Mouse (Mus musculus): ENCODE measurements at regions not wholly inside any gene's neighbourhood (a gene's known extent, or its start where the extent isn't known, plus 50 kb on each side); places are given as distances from the start of the nearest gene placed in this dataset.
"Not testable (repeated sequence)": the region's sequence is repeated elsewhere in the genome, so short reads cannot be mapped to it uniquely, and the experiment has no call there.

DNA sequence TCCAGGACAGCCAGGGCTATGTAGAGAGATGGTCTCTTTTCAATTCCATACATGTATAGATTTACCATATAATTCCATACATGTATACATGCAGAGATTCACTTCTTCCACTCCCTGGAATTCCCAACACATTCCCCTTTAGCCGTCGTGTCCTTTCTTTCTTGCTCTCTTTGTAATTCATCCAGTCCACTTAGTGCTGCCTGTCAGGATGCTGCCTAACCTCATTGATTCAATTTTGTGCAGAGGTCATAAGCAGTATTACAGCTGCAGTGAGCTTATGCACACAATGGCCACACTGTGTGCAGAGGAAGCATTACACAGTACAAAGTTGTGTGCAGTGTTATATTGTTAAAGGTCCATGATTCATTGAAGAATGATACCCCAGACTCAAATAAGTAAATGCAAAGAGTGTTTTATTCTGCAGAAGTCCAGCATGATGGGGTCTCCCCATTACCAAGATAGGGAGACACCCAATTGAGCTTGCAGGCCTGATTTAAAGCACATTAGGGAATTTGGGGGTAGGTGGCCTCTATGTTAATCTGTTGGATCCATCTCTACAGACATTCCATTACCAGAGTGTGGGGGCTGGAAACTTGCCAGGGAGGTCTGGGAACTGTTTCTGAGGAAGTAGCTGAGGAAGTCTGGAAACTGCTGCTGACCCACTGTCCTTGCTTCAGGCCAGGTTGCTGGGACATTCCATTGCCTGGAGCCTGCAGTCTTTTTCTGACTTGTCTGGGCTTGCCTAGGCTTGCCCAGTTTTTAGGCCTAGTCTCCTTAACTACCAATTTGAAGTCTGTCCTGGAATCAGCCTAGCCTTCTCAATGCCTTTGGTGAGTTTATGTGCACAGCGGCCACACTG lies 72.8 kb downstream of the Fam161a start:
- Histone ChIP-seq H3K4me2 (no peak overlapping the region), H3K9me3 (no peaks in the 10 kb centered on the region), H3K27me3 (replicated peaks) (no peaks in the 10 kb centered on the region), H3K9ac (no peak overlapping the region), H3K27ac (replicated peaks) (no peak overlapping the region), H3K4me1 (0 out of 2 replicates have a peak, but pooled peaks cover 6% of the 10 kb centered on the region), H3K36me3 (no peaks in the 10 kb centered on the region), H3K4me3 (no peak overlapping the region)
- no peak for ATAC-seq (ENCODE audit: extremely low read depth, insufficient number of reproducible peaks, low FRiP score, low TSS enrichment)
- 69% methylated on average over 3 of the region's 3 CpGs for WGBS

GRCm38 (mm10) chr11:23081616-23082015 lies 74.3 kb downstream of the Fam161a start:
- Histone ChIP-seq H3K4me2 (no peak overlapping the region), H3K27me3 (replicated peaks) (no peaks in the 10 kb centered on the region), H3K9me3 (no peaks in the 10 kb centered on the region), H3K4me3 (no peak overlapping the region), H3K36me3 (no peaks in the 10 kb centered on the region), H3K27ac (replicated peaks) (no peak overlapping the region), H3K9ac (no peak overlapping the region), H3K4me1 (0 out of 2 replicates have a peak, but pooled peaks cover 6% of the 10 kb centered on the region)
- WGBS = 51% methylated on average over 4 of the region's 4 CpGs
- ATAC-seq (ENCODE audit: extremely low read depth, insufficient number of reproducible peaks, low FRiP score, low TSS enrichment) = no peak

- not testable (repeated sequence) for H3K9ac ChIP-seq; H3K36me3 ChIP-seq; H3K9me3 ChIP-seq; H3K4me2 ChIP-seq; H3K4me1 ChIP-seq; H3K27me3 ChIP-seq (replicated peaks); H3K27ac ChIP-seq (replicated peaks); H3K4me3 ChIP-seq; ATAC-seq (ENCODE audit: extremely low read depth, insufficient number of reproducible peaks, low FRiP score, low TSS enrichment)
- WGBS = 61% methylated on average over 2 of the region's 2 CpGs
These were observed 76.5 kb downstream of the Fam161a start for GRCm38 (mm10) chr11:23083811-23084210.

GRCm38 (mm10) chr11:23095287-23095686 lies 88.0 kb downstream of the Fam161a start:
- no peak overlapping the region for H3K9ac ChIP-seq
- ATAC-seq (ENCODE audit: extremely low read depth, insufficient number of reproducible peaks, low FRiP score, low TSS enrichment) = no peak

GRCm38 (mm10) chr11:23095723-23096122 lies 88.4 kb downstream of the Fam161a start:
- not testable (repeated sequence) for H3K27me3 ChIP-seq (replicated peaks); H3K4me2 ChIP-seq; ATAC-seq (ENCODE audit: extremely low read depth, insufficient number of reproducible peaks, low FRiP score, low TSS enrichment); H3K9ac ChIP-seq; H3K4me1 ChIP-seq; H3K9me3 ChIP-seq; H3K27ac ChIP-seq (replicated peaks); H3K36me3 ChIP-seq; H3K4me3 ChIP-seq
- whole genome bisulfite sequencing = 14% methylated on average over 1 of the region's 1 CpGs

More at GRCm38 (mm10) chr11:23095287-23095686, 88.0 kb downstream of the Fam161a start:
- H3K36me3 ChIP-seq = no peaks in the 10 kb centered on the region
- 0 out of 2 replicates have a peak, but pooled peaks cover 4% of the 10 kb centered on the region for H3K4me1 ChIP-seq
- H3K4me2 ChIP-seq = no peak overlapping the region
- no peaks in the 10 kb centered on the region for H3K27me3 ChIP-seq (replicated peaks)
- no peak overlapping the region for H3K27ac ChIP-seq (replicated peaks)
- 73% methylated on average over 5 of the region's 5 CpGs for WGBS
- H3K9me3 ChIP-seq = peaks cover 10% of the 10 kb centered on the region
- no peak overlapping the region for H3K4me3 ChIP-seq

GRCm38 (mm10) chr11:23096451-23097222 lies 89.3 kb downstream of the Fam161a start:
- no peak overlapping the region for H3K4me2 ChIP-seq
- ATAC-seq (ENCODE audit: extremely low read depth, insufficient number of reproducible peaks, low FRiP score, low TSS enrichment) = no peak

GRCm38 (mm10) chr11:23097223-23097490 lies 89.8 kb downstream of the Fam161a start:
- ATAC-seq (ENCODE audit: extremely low read depth, insufficient number of reproducible peaks, low FRiP score, low TSS enrichment) = no peak
- H3K4me3 ChIP-seq = no peak overlapping the region
- WGBS = 58% methylated on average over 2 of the region's 2 CpGs
- H3K9me3 ChIP-seq = peaks cover 10% of the 10 kb centered on the region
- no peaks in the 10 kb centered on the region for H3K27me3 ChIP-seq (replicated peaks)
- H3K4me2 ChIP-seq = no peak overlapping the region
- no peak overlapping the region for H3K27ac ChIP-seq (replicated peaks)
- H3K4me1 ChIP-seq = 0 out of 2 replicates have a peak, but pooled peaks cover 4% of the 10 kb centered on the region
- no peaks in the 10 kb centered on the region for H3K36me3 ChIP-seq
- H3K9ac ChIP-seq = no peak overlapping the region

More at GRCm38 (mm10) chr11:23096451-23097222, 89.3 kb downstream of the Fam161a start:
- no peak overlapping the region for H3K27ac ChIP-seq (replicated peaks)
- no peak overlapping the region for H3K9ac ChIP-seq
- H3K4me1 ChIP-seq = 0 out of 2 replicates have a peak, but pooled peaks cover 4% of the 10 kb centered on the region
- H3K4me3 ChIP-seq = no peak overlapping the region
- WGBS = 50% methylated on average over 2 of the region's 2 CpGs
- H3K9me3 ChIP-seq = peaks cover 10% of the 10 kb centered on the region
- H3K36me3 ChIP-seq = no peaks in the 10 kb centered on the region
- no peaks in the 10 kb centered on the region for H3K27me3 ChIP-seq (replicated peaks)

- Histone ChIP-seq H3K4me3 (no peak overlapping the region), H3K4me1 (no peaks in the 10 kb centered on the region), H3K9me3 (peaks cover 13% of the 10 kb centered on the region), H3K27ac (replicated peaks) (no peak overlapping the region), H3K4me2 (no peak overlapping the region), H3K9ac (no peak overlapping the region), H3K27me3 (replicated peaks) (no peaks in the 10 kb centered on the region), H3K36me3 (no peaks in the 10 kb centered on the region)
- no peak for ATAC-seq (ENCODE audit: extremely low read depth, insufficient number of reproducible peaks, low FRiP score, low TSS enrichment)
- WGBS = 55% methylated on average over 9 of the region's 9 CpGs
These were observed 107.3 kb downstream of the Fam161a start for GRCm38 (mm10) chr11:23114636-23115035.

- 75% methylated on average over 11 of the region's 11 CpGs for WGBS
- Histone ChIP-seq H3K9me3 (no peaks in the 10 kb centered on the region), H3K9ac (no peak overlapping the region), H3K4me1 (peaks cover 7% of the 10 kb centered on the region), H3K4me2 (no peak overlapping the region), H3K27ac (replicated peaks) (no peak overlapping the region), H3K4me3 (no peak overlapping the region), H3K27me3 (replicated peaks) (no peaks in the 10 kb centered on the region), H3K36me3 (no peaks in the 10 kb centered on the region)
- no peak for ATAC-seq (ENCODE audit: extremely low read depth, insufficient number of reproducible peaks, low FRiP score, low TSS enrichment)
These were observed 113.3 kb downstream of the Fam161a start for GRCm38 (mm10) chr11:23120533-23121210.

DNA sequence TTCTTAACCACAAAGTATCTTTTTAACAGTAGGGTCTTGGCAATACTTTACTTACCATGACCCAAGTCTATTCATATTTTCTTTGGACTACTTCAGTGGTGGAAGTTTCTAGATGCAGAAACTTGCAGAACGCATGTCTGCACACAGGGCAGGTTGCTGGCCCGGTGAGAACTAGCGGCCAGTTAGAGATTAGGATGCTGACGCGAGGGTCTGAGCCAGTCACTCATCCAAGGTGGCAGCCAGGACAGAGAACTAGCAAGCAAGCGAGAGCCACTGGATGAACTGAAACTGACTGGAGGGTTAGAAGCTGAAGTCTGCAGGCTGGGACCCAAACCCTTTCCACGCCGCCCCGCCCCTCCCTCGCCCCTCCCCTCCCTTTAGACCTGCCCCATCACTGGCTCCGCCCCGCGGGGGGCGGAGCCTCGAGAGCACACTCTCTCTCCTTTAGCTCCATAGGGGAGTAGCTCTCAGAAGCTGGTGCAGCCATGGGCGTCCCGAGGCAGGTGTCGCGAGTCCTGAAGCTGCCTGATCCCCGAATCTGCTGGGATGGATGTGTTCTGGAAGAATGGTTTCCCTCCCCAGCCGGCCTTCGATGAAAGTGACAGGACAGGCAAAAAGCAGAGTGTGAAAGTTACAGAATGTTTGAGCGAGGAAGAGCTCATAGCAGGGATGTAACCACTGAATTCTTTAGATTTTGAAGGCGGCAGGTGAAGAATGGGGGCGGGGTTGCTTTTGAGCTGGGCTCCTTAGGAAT lies 117.0 kb downstream of the Fam161a start:
- H3K4me2 ChIP-seq = peak overlapping the region; percentile 80

GRCm38 (mm10) chr11:23131122-23131521 lies 123.8 kb downstream of the Fam161a start:
- H3K4me1 ChIP-seq = no peaks in the 10 kb centered on the region
- no peak overlapping the region for H3K4me3 ChIP-seq
- H3K27ac ChIP-seq (replicated peaks) = no peak overlapping the region
- no peak overlapping the region for H3K9ac ChIP-seq
- 42% methylated on average over 1 of the region's 1 CpGs for WGBS
- no peaks in the 10 kb centered on the region for H3K36me3 ChIP-seq
- ATAC-seq (ENCODE audit: extremely low read depth, insufficient number of reproducible peaks, low FRiP score, low TSS enrichment) = no peak
- H3K4me2 ChIP-seq = no peak overlapping the region
- no peaks in the 10 kb centered on the region for H3K27me3 ChIP-seq (replicated peaks)
- no peaks in the 10 kb centered on the region; the same call in 1 of the 2 replicates for H3K9me3 ChIP-seq

More for the DNA sequence above, 117.0 kb downstream of the Fam161a start:
- H3K27me3 ChIP-seq (replicated peaks) = no peaks in the 10 kb centered on the region
- H3K9me3 ChIP-seq = no peaks in the 10 kb centered on the region
- H3K4me3 ChIP-seq = peak overlapping the region; percentile 48
- ATAC-seq (ENCODE audit: extremely low read depth, insufficient number of reproducible peaks, low FRiP score, low TSS enrichment) = peak; percentile 76
- peaks cover 7% of the 10 kb centered on the region for H3K4me1 ChIP-seq
- 3% methylated on average over 25 of the region's 25 CpGs for WGBS
- no peak overlapping the region for H3K27ac ChIP-seq (replicated peaks)
- H3K36me3 ChIP-seq = no peaks in the 10 kb centered on the region
- peak overlapping the region; percentile 65 for H3K9ac ChIP-seq
